Mouse (Mus musculus): ENCODE measurements around the gene Prrc2a. TPM values are rescaled to one million over a fixed set of nuclear protein-coding genes. Genes with fewer than 3 reads are reported as not detected.
A peak's percentile ranks its signal among the peaks of the same experiment; 100 is the strongest.

Prrc2a gene
- polyA plus RNA-seq, 1 experiment: 409 TPM

- TF ChIP-seq CTCF (IDR thresholded peaks at IDR 0.05; ENCODE audit: borderline replicate concordance, extremely low read depth, insufficient read depth, insufficient read length): no peak
- no peak for TF ChIP-seq POLR2A (IDR thresholded peaks at IDR 0.05; ENCODE audit: borderline replicate concordance, extremely low read depth, insufficient read depth, insufficient read length, poor library complexity, severe bottlenecking)
- DNase-seq (ENCODE audit: low read depth): peak; percentile 19
Measured at GRCm38 (mm10) chr17:35147348-35147747, 17.3 kb downstream of the Prrc2a start.

DNA sequence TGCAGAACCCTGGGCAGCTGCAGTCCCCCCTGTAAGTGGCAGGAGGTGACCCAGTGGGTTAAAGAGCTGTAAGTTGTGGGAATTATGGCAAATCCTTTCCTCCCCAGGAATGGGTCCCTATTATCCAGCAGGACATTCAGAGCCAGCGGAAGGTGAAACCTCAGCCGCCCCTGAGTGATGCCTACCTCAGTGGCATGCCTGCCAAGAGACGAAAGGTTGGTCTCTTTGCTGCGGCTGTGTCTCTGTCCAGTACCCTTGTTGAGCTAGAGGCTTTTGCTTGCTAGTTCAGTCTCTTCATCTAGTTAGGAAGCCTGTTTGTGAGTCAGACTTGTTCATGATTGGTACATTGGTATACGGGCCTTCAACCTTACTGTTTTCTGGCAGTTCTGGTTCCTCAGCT is 18.6 kb downstream of the Prrc2a start:
- no peak for TF ChIP-seq POLR2A (IDR thresholded peaks at IDR 0.05; ENCODE audit: borderline replicate concordance, extremely low read depth, insufficient read depth, insufficient read length, poor library complexity, severe bottlenecking)
- TF ChIP-seq CTCF (IDR thresholded peaks at IDR 0.05; ENCODE audit: borderline replicate concordance, extremely low read depth, insufficient read depth, insufficient read length): no peak
- DNase-seq (ENCODE audit: low read depth): no peak

- no peak for DNase-seq (ENCODE audit: low read depth)
- TF ChIP-seq POLR2A (IDR thresholded peaks at IDR 0.05; ENCODE audit: borderline replicate concordance, extremely low read depth, insufficient read depth, insufficient read length, poor library complexity, severe bottlenecking) (no peak), CTCF (IDR thresholded peaks at IDR 0.05; ENCODE audit: borderline replicate concordance, extremely low read depth, insufficient read depth, insufficient read length) (no peak)
Measured at GRCm38 (mm10) chr17:35141971-35142370, 22.7 kb downstream of the Prrc2a start.

DNA sequence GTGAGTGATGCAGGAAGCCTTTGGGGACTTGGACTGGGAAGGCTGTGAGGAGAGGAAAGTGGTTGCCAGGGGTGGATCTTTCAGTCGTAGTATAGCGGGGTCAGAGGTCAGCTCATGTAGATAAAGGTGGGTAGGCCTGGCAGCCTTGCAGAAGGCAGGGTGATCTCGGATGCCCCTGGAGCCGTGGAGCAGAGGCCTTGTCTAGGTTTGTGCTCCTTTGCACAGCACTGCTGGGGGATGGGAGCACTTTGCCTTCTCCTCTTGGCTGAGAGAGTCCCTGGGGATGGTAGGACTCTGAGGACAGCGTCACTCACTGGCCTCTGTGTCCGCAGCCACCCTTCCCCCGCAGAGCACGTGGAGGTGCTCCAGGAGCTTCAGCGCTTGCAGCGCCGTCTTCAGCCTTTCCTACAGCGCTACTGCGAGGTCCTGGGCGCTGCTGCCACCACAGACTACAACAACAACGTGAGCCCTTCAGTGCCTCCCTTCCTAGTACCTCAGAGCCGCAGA is 24.2 kb downstream of the Prrc2a start:
- no peak for TF ChIP-seq CTCF (IDR thresholded peaks at IDR 0.05; ENCODE audit: borderline replicate concordance, extremely low read depth, insufficient read depth, insufficient read length)
- TF ChIP-seq POLR2A (IDR thresholded peaks at IDR 0.05; ENCODE audit: borderline replicate concordance, extremely low read depth, insufficient read depth, insufficient read length, poor library complexity, severe bottlenecking): no peak
- DNase-seq (ENCODE audit: low read depth): no peak

- no peak for DNase-seq (ENCODE audit: low read depth)
- TF ChIP-seq POLR2A (IDR thresholded peaks at IDR 0.05; ENCODE audit: borderline replicate concordance, extremely low read depth, insufficient read depth, insufficient read length, poor library complexity, severe bottlenecking): no peak
- TF ChIP-seq CTCF (IDR thresholded peaks at IDR 0.05; ENCODE audit: borderline replicate concordance, extremely low read depth, insufficient read depth, insufficient read length): no peak
Measured at GRCm38 (mm10) chr17:35139269-35139668, 25.4 kb downstream of the Prrc2a start.

GRCm38 (mm10) chr17:35135591-35136320 is 28.9 kb downstream of the Prrc2a start:
- no peak for DNase-seq (ENCODE audit: low read depth)
- TF ChIP-seq CTCF (IDR thresholded peaks at IDR 0.05; ENCODE audit: borderline replicate concordance, extremely low read depth, insufficient read depth, insufficient read length) (no peak), POLR2A (IDR thresholded peaks at IDR 0.05; ENCODE audit: borderline replicate concordance, extremely low read depth, insufficient read depth, insufficient read length, poor library complexity, severe bottlenecking) (no peak)

DNA sequence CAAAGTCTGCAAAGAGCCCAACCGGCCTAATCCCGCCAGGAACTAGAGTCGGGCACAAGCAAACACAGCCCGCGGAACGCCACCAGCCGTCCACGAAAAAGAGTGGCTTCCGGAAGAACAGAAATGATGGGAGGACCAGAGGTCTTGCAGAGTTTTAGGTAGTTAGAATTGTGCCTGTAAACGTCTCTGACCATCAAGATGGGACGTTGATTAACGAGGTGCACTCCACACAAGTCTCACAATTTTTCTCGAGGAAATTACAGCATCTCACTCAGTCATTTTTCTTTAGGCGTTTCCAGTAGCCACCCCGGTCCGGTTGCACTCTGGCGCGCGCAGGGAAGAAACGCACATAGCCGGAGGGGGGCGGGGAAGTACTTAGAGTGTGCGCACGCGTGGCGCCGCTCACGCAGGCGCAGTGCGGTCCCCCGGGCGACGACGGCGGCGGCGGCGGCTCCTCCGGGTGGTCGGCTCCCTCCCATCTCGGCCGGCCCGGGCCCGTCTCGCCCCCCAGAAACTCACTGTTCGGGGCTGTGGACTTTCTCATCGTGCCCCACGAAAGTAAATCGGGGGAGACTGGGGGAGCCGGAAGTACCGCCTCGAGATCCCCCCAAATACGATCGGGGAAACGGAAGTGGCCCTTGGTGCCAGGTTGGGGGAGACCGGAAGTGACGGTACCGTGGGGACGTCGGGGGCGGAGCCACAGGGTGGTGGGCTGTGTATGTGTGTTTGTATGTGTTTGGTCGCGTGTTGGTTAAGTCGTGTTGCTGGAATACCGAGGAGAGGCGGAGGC is 29.7 kb downstream of the Prrc2a start, which contains the start of gene Bag6:
TSS of gene Bag6 (plus strand) at position 378 of the 790 bp plus-strand sequence.
- peak; percentile 98 for DNase-seq (ENCODE audit: low read depth)
- TF ChIP-seq POLR2A (IDR thresholded peaks at IDR 0.05; ENCODE audit: borderline replicate concordance, extremely low read depth, insufficient read depth, insufficient read length, poor library complexity, severe bottlenecking): peak; percentile 77
- no peak for TF ChIP-seq CTCF (IDR thresholded peaks at IDR 0.05; ENCODE audit: borderline replicate concordance, extremely low read depth, insufficient read depth, insufficient read length)

DNA sequence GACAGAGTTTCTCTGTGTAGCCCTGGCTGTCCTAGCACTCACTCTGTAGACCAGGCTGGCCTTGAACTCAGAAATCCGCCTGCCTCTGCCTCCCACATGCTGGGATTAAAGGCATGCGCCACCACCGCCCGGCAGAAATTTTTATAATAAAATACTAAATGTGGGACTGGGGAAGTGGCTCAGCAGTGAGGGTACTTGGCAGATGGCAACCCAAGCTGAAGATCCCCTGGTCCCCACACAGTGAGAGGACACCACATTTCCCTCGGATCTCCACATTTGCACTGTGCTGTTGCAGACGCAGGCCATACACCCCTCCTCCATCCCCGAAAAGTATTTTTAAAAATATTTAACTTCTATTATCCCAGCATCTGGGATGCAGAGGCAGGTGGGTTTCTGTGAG is 31.2 kb downstream of the Prrc2a start:
- TF ChIP-seq POLR2A (IDR thresholded peaks at IDR 0.05; ENCODE audit: borderline replicate concordance, extremely low read depth, insufficient read depth, insufficient read length, poor library complexity, severe bottlenecking): no peak
- no peak for TF ChIP-seq CTCF (IDR thresholded peaks at IDR 0.05; ENCODE audit: borderline replicate concordance, extremely low read depth, insufficient read depth, insufficient read length)

GRCm38 (mm10) chr17:35132174-35132560 is 32.5 kb downstream of the Prrc2a start:
- TF ChIP-seq CTCF (IDR thresholded peaks at IDR 0.05; ENCODE audit: borderline replicate concordance, extremely low read depth, insufficient read depth, insufficient read length) (no peak), POLR2A (IDR thresholded peaks at IDR 0.05; ENCODE audit: borderline replicate concordance, extremely low read depth, insufficient read depth, insufficient read length, poor library complexity, severe bottlenecking) (no peak)
- DNase-seq (ENCODE audit: low read depth): no peak

More for the DNA sequence above, 31.2 kb downstream of the Prrc2a start:
- DNase-seq (ENCODE audit: low read depth): no peak

DNA sequence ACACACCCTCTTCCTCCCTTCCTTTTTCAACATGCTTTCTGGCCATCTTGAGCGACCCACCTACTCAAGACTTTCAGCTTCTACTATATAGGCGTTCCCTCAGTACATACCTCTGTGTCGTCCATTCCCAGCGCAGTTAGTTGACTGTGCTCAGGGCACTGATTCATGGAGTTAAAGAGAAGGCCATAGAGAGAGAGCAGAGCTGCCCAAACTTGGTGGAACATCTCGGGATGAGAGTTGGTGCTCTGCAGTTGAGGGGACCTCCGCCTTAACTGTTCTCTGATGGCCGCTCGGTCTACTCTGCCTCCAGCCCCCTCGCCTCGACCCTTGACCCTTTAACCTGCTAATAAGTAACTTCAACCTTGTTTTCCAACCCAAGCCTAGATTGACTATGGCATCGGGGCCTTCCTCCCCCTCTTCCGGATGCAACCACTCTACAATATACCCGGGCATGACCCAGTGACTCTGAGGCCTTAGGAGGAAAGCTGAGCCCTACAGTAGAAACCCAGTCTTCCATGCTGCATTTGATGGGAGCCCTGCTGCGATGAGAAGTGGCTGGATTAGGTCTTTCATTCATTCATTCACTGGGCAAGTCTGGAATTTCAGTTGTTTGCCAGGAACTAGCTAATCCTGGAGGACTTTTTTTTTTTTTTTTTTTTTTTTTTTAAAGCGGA is 33.1 kb downstream of the Prrc2a start, which contains the start of gene Apom:
TSS of gene Apom (minus strand) at position 551 of the 674 bp plus-strand sequence.
- no peak for DNase-seq (ENCODE audit: low read depth)

DNA sequence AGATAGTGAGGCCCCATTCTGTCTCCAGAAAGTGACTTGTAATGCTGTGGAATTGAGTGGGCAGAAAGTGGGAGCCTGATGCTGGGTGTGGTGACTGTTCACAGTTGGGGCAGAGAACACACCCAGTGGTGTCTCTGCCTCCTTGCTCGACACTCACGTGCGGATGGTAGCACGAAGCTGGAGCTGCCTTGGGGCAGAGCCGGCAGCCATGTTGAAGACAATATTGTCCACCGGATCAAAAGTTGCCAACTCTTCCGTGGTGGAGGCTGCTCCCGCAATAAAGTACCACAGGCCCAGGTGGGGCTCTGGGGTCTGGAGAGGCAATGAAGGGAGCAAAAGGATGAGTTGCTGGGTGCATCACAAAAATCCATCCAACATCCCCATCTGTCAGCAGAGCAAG is 33.7 kb downstream of the Prrc2a start:
- no peak for TF ChIP-seq CTCF (IDR thresholded peaks at IDR 0.05; ENCODE audit: borderline replicate concordance, extremely low read depth, insufficient read depth, insufficient read length)
- TF ChIP-seq POLR2A (IDR thresholded peaks at IDR 0.05; ENCODE audit: borderline replicate concordance, extremely low read depth, insufficient read depth, insufficient read length, poor library complexity, severe bottlenecking): no peak
- no peak for DNase-seq (ENCODE audit: low read depth)

More for the DNA sequence above, 33.1 kb downstream of the Prrc2a start, which contains the start of gene Apom:
- TF ChIP-seq CTCF (IDR thresholded peaks at IDR 0.05; ENCODE audit: borderline replicate concordance, extremely low read depth, insufficient read depth, insufficient read length): no peak
- no peak for TF ChIP-seq POLR2A (IDR thresholded peaks at IDR 0.05; ENCODE audit: borderline replicate concordance, extremely low read depth, insufficient read depth, insufficient read length, poor library complexity, severe bottlenecking)
